Mouse (Mus musculus) T-cell, adult 2 months (primary cell): ENCODE measurements around the gene Zfp94.
"Not testable (repeated sequence)": the region's sequence is repeated elsewhere in the genome, so short reads cannot be mapped to it uniquely, and the experiment has no call there.

ENCODE experiments used
- DNase-seq: peaks from one replicate; pipeline ENCODE4 v3.0.0; 2022; ENCODE audit warnings: low spot score

Gene Zfp94

GRCm38 (mm10) chr7:24315726-24316566 lies 520 bp downstream of the Zfp94 start:
- no peak for DNase-seq

GRCm38 (mm10) chr7:24300771-24301282 lies 15.6 kb downstream of the Zfp94 start, which contains the start of gene Zfp61:
Gene Zfp61 (minus strand): TSS chr7:24301232.
- DNase-seq, result no peak

GRCm38 (mm10) chr7:24299823-24300481 lies 16.5 kb downstream of the Zfp94 start:
- DNase-seq, result no peak

- peak; percentile 82 for DNase-seq
Measured at GRCm38 (mm10) chr7:24298973-24299708, 17.3 kb downstream of the Zfp94 start.

- no peak for DNase-seq
Measured at GRCm38 (mm10) chr7:24298635-24298972, 17.9 kb downstream of the Zfp94 start.

- DNase-seq, result no peak
Measured at GRCm38 (mm10) chr7:24297361-24298095, 18.9 kb downstream of the Zfp94 start.

GRCm38 (mm10) chr7:24296386-24296785 lies 20.1 kb downstream of the Zfp94 start:
- DNase-seq, result no peak

GRCm38 (mm10) chr7:24295376-24295775 lies 21.1 kb downstream of the Zfp94 start:
- DNase-seq, result no peak

- DNase-seq, result no peak
Measured at GRCm38 (mm10) chr7:24294763-24295162, 21.7 kb downstream of the Zfp94 start.

- no peak for DNase-seq
Measured at GRCm38 (mm10) chr7:24293061-24293851, 23.2 kb downstream of the Zfp94 start.

- no peak for DNase-seq
Measured at GRCm38 (mm10) chr7:24291387-24292090, 24.9 kb downstream of the Zfp94 start.

- no peak for DNase-seq
Measured at GRCm38 (mm10) chr7:24290106-24290693, 26.3 kb downstream of the Zfp94 start.

- no peak for DNase-seq
Measured at GRCm38 (mm10) chr7:24288512-24288911, 28.0 kb downstream of the Zfp94 start.

- DNase-seq, result no peak
Measured at GRCm38 (mm10) chr7:24287670-24288069, 28.8 kb downstream of the Zfp94 start.

- DNase-seq, result no peak
Measured at GRCm38 (mm10) chr7:24286916-24287315, 29.6 kb downstream of the Zfp94 start.

- no peak for DNase-seq
Measured at GRCm38 (mm10) chr7:24286090-24286489, 30.4 kb downstream of the Zfp94 start.

- no peak for DNase-seq
Measured at GRCm38 (mm10) chr7:24280858-24281145, 35.7 kb downstream of the Zfp94 start.

GRCm38 (mm10) chr7:24280031-24280857 lies 36.2 kb downstream of the Zfp94 start:
- no peak for DNase-seq

GRCm38 (mm10) chr7:24278771-24279170 lies 37.7 kb downstream of the Zfp94 start:
- not testable (repeated sequence) for DNase-seq
